Mouse (Mus musculus) stomach, embryonic 14.5 days (tissue): ENCODE measurements at regions not wholly inside any gene's neighbourhood (a gene's known extent, or its start where the extent isn't known, plus 50 kb on each side); places are given as distances from the start of the nearest gene placed in this dataset.

Experiments used
- ATAC-seq: fragments of 200-750 bp; cut with Nextera tagmentation; 2 replicates; pipeline ENCODE4 v1.8.0; 2017; ENCODE audit warnings: low read depth, moderate TSS enrichment; ENCODE audit not compliant: insufficient number of reproducible peaks, insufficient read depth, low FRiP score
- H3K27ac ChIP-seq: fragments of 300-500 bp; sonication (generic); 2 replicates; pipeline ENCODE4 v1.5.1; 2014; ENCODE audit warnings: mild to moderate bottlenecking, low read length, moderate library complexity, mixed read lengths
- H3K27me3 ChIP-seq: fragments of 300-500 bp; sonication (generic); 2 replicates; pipeline ENCODE4 v1.6.1; 2014; ENCODE audit warnings: low read length, control low read depth, mixed read lengths; ENCODE audit not compliant: control insufficient read depth, insufficient read depth
- H3K36me3 ChIP-seq: fragments of 300-500 bp; sonication (generic); 2 replicates; pipeline ENCODE4 v1.6.1; 2014; ENCODE audit warnings: mild to moderate bottlenecking, control low read depth, low read length, moderate library complexity, mixed read lengths; ENCODE audit not compliant: control insufficient read depth, insufficient read depth
- H3K4me1 ChIP-seq: fragments of 300-500 bp; sonication (generic); 2 replicates; pipeline ENCODE4 v1.6.1; 2014; ENCODE audit warnings: low read length, control low read depth, mixed read lengths; ENCODE audit not compliant: control insufficient read depth, insufficient read depth
- H3K4me2 ChIP-seq: fragments of 300-500 bp; sonication (generic); replicated peaks from 2 replicates; pipeline ENCODE4 v1.6.1; 2014; ENCODE audit warnings: low read depth, low read length, control low read depth
- H3K4me3 ChIP-seq: fragments of 300-500 bp; sonication (generic); 2 replicates; pipeline ENCODE4 v1.5.1; 2014; ENCODE audit warnings: low read depth, low read length, control low read depth
- H3K9ac ChIP-seq: fragments of 300-500 bp; sonication (generic); replicated peaks from 2 replicates; pipeline ENCODE4 v1.6.1; 2014; ENCODE audit warnings: low read depth, mild to moderate bottlenecking, control low read depth, low read length, moderate library complexity, mixed read lengths
- H3K9me3 ChIP-seq: fragments of 300-500 bp; sonication (generic); 2 replicates; pipeline ENCODE4 v1.6.1; 2016; ENCODE audit warnings: low read depth, low read length, control low read depth; ENCODE audit not compliant: control insufficient read depth
- WGBS: fragments of 180-500 bp; shearing (Covaris S2); extraction: QIAGEN DNeasy Blood & Tissue Kit; methylation state at CpG from one replicate; pipeline ENCODE4 v1.1.7; 2014; 5-methylcytosine and 5-hydroxymethylcytosine counted together

- H3K4me1 ChIP-seq, result 0 out of 2 replicates have a peak, but pooled peaks cover 2% of the 10 kb centered on the region
- H3K27ac ChIP-seq, result peak overlapping the region; percentile 40; the same call in 1 of the 2 replicates
- peak; percentile 86 for ATAC-seq
- H3K36me3 ChIP-seq, result no peaks in the 10 kb centered on the region
- peak overlapping the region; percentile 17; the same call in 1 of the 2 replicates for H3K4me3 ChIP-seq
- H3K4me2 ChIP-seq, result peak overlapping the region; percentile 34
- H3K9me3 ChIP-seq, result no peaks in the 10 kb centered on the region
- 0 out of 2 replicates have a peak, but pooled peaks cover 4% of the 10 kb centered on the region for H3K27me3 ChIP-seq
- no peak overlapping the region for H3K9ac ChIP-seq
- 11% methylated on average over 22 of the region's 22 CpGs for WGBS
Measured at GRCm38 (mm10) chr9:46814478-46815241, 183.9 kb upstream of the Gm4791 start.

- Histone ChIP-seq H3K4me2 (no peak overlapping the region), H3K4me1 (0 out of 2 replicates have a peak, but pooled peaks cover 2% of the 10 kb centered on the region), H3K36me3 (no peaks in the 10 kb centered on the region), H3K9ac (no peak overlapping the region), H3K27ac (no peak overlapping the region), H3K27me3 (0 out of 2 replicates have a peak, but pooled peaks cover 4% of the 10 kb centered on the region), H3K9me3 (no peaks in the 10 kb centered on the region), H3K4me3 (no peak overlapping the region)
- WGBS, result 80% methylated on average over 7 of the region's 7 CpGs
- ATAC-seq, result no peak
Measured at GRCm38 (mm10) chr9:46810266-46810665, 188.3 kb upstream of the Gm4791 start.

- no peak overlapping the region for H3K9ac ChIP-seq
- H3K4me1 ChIP-seq, result no peaks in the 10 kb centered on the region
- WGBS, result 79% methylated on average over 11 of the region's 11 CpGs
- no peak for ATAC-seq
- H3K4me3 ChIP-seq, result no peak overlapping the region
- no peaks in the 10 kb centered on the region for H3K9me3 ChIP-seq
- H3K27ac ChIP-seq, result no peak overlapping the region
- no peaks in the 10 kb centered on the region for H3K36me3 ChIP-seq
- no peaks in the 10 kb centered on the region for H3K27me3 ChIP-seq
- no peak overlapping the region for H3K4me2 ChIP-seq
Measured at GRCm38 (mm10) chr9:46795446-46795845, 203.1 kb upstream of the Gm4791 start.

GRCm38 (mm10) chr9:46789036-46789435, 209.5 kb upstream of the Gm4791 start:
- no peak overlapping the region for H3K9ac ChIP-seq
- 66% methylated on average over 10 of the region's 10 CpGs for WGBS
- no peaks in the 10 kb centered on the region for H3K4me1 ChIP-seq
- no peak for ATAC-seq
- H3K27me3 ChIP-seq, result no peaks in the 10 kb centered on the region
- no peak overlapping the region for H3K4me3 ChIP-seq
- no peak overlapping the region for H3K27ac ChIP-seq
- no peak overlapping the region for H3K4me2 ChIP-seq
- no peaks in the 10 kb centered on the region for H3K36me3 ChIP-seq
- H3K9me3 ChIP-seq, result no peaks in the 10 kb centered on the region

- Histone ChIP-seq H3K9ac (no peak overlapping the region), H3K4me1 (no peaks in the 10 kb centered on the region), H3K36me3 (no peaks in the 10 kb centered on the region), H3K27me3 (no peaks in the 10 kb centered on the region), H3K9me3 (no peaks in the 10 kb centered on the region), H3K4me3 (no peak overlapping the region), H3K27ac (no peak overlapping the region), H3K4me2 (no peak overlapping the region)
- no peak for ATAC-seq
- 91% methylated on average over 5 of the region's 5 CpGs for WGBS
Measured at GRCm38 (mm10) chr9:46788456-46788855, 210.1 kb upstream of the Gm4791 start.

GRCm38 (mm10) chr9:46784355-46784975, 214.1 kb upstream of the Gm4791 start:
- 85% methylated on average over 17 of the region's 17 CpGs for WGBS
- Histone ChIP-seq H3K4me3 (no peak overlapping the region), H3K9ac (no peak overlapping the region), H3K9me3 (no peaks in the 10 kb centered on the region), H3K4me2 (no peak overlapping the region), H3K36me3 (no peaks in the 10 kb centered on the region), H3K4me1 (no peaks in the 10 kb centered on the region), H3K27me3 (no peaks in the 10 kb centered on the region), H3K27ac (no peak overlapping the region)
- ATAC-seq, result no peak

GRCm38 (mm10) chr9:46783597-46784354, 214.8 kb upstream of the Gm4791 start:
- 86% methylated on average over 12 of the region's 12 CpGs for WGBS
- Histone ChIP-seq H3K27me3 (no peaks in the 10 kb centered on the region), H3K4me2 (no peak overlapping the region), H3K9me3 (no peaks in the 10 kb centered on the region), H3K9ac (no peak overlapping the region), H3K4me1 (no peaks in the 10 kb centered on the region), H3K27ac (no peak overlapping the region), H3K36me3 (no peaks in the 10 kb centered on the region), H3K4me3 (no peak overlapping the region)
- no peak for ATAC-seq

- 85% methylated on average over 8 of the region's 8 CpGs for WGBS
- Histone ChIP-seq H3K27ac (no peak overlapping the region), H3K9me3 (no peaks in the 10 kb centered on the region), H3K27me3 (no peaks in the 10 kb centered on the region), H3K36me3 (no peaks in the 10 kb centered on the region), H3K9ac (no peak overlapping the region), H3K4me2 (no peak overlapping the region), H3K4me1 (no peaks in the 10 kb centered on the region), H3K4me3 (no peak overlapping the region)
- ATAC-seq, result no peak
Measured at GRCm38 (mm10) chr9:46781681-46782080, 216.9 kb upstream of the Gm4791 start.
